Mouse (Mus musculus): ENCODE results near the gene Tmeff2.

GRCm38 (mm10) chr1:51074076-51074475 lies 173.6 kb downstream of the Tmeff2 start:
- TF ChIP-seq CTCF (IDR thresholded peaks at IDR 0.05; ENCODE audit: insufficient read depth, low read depth, low read length) = no peak
- TF ChIP-seq POLR2A (IDR thresholded peaks at IDR 0.05; ENCODE audit: insufficient read depth, low read depth, low read length) = no peak

Measured in olfactory bulb, adult 2 months (tissue).